Mouse (Mus musculus): ENCODE data around the gene Metrn.

Metrn gene

DNA sequence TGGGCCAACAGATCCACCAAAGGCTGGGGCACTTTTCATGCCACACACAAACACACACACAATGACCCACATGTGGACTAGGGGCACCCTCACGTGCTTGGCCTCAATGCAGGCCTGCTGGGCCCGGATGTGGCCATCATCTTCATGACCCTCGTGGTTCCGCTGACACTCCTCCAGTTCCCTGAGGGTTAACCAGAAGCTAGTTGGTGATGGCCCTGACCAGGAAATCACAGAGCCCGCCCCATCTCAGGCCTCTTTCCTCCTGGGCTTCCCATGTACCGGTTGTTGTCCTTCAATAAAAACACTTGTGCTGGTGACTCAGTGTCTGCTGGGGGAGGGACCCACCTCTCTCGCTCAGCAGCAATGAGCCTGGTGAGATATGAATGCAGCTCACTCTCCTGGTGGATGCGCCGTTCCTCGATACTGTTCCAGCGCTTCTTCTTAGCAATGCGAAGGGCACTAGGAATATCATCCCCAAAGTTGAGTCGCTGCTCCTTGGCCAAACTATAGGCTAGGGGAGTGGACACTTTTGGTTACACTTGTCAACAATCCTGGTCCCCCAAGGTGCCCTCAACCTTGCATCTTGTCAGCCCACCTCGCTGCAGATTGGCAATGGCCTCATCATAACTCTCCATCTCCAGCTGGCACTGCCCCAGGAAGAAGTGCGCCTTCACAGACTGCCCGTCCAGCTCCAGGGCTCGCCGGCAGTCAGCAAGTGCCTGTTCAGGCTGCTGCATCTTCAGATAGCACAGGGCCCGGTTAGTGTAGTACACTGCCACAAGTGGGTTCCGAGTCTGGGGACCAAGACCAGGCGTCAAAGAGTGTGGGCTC lies 34.7 kb upstream of the Metrn start:
- peak in 1 of 2 experiments; percentile 41 for DNase-seq (ENCODE audit: low spot score in 2 of 2)

DNA sequence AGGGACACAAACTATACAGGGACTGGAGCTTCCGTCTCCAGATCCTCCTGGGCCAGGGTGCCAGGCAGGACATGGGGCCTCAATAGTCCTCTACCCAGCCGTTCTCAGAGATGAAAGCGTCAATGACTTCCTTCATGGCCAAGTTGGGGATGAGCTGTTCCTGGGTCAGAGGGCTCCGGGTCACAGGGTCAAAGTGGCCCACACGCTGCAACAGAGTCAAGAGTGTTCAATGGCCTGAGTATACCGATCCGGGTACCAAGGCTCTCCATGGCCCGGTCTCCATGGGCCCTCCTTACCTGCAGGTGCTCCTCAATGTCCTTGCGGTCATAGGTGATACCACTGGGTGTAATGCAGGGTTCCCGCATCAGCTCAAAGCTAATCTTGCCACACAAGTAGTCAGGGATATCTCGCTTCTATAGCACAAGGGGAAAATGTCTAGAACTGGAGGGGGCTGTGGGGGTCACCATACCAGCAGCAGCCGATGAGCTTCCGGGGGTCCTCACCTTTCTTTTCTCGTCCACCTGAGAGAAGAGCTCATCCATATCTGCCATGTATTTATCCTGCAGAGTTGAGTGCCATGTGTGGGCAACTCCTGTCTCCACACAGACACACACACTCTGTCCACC lies 34.0 kb upstream of the Metrn start:
- no peak for DNase-seq (ENCODE audit: low spot score in 2 of 2)

DNA sequence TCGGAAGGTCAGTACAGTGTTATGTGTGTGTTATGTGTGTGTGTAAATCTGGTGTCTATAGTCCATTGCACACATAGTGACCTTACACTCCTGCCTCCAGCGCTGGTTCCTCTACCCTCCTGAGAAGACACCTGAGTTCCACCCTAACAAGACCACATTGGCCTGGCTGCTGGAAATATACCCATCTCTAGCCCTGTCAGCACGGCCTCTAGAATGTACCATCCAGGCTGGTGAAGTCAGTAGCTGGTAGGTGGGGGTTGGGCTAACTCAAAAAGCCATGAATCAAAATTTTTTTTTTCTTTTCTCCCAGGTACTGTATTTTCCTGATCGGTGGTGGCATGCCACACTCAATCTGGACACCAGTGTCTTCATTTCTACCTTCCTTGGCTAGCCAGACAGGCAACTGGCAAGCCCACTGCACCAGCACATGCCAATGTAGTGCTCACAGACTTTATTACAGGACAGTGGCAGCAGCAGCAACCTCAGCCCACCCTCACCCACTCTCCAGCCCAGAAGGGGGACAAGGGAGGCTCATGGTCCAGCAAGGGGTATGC lies 33.3 kb upstream of the Metrn start:
- no peak for DNase-seq (ENCODE audit: low spot score in 2 of 2)

DNA sequence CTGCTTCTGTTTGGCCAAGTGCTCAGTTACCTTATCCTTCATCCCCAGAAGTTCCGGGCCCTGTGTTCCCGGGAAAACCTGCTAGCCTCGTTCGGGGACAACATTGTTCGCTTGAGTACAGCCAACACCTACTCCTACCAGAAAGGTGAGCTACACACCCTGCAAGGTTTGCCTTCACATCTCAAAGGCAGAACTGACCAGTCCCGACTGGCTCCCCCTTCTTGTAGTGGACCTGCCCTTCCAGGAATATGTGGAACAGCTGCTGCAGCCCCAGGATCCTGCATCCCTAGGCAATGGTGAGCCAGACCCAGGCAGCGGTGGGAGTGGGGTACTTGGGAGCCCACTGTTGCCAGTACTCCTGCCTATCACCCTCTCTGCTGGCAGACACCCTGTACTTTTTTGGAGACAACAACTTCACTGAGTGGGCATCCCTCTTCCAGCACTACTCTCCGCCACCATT lies 32.7 kb upstream of the Metrn start:
- no peak for DNase-seq (ENCODE audit: low spot score in 2 of 2)

DNA sequence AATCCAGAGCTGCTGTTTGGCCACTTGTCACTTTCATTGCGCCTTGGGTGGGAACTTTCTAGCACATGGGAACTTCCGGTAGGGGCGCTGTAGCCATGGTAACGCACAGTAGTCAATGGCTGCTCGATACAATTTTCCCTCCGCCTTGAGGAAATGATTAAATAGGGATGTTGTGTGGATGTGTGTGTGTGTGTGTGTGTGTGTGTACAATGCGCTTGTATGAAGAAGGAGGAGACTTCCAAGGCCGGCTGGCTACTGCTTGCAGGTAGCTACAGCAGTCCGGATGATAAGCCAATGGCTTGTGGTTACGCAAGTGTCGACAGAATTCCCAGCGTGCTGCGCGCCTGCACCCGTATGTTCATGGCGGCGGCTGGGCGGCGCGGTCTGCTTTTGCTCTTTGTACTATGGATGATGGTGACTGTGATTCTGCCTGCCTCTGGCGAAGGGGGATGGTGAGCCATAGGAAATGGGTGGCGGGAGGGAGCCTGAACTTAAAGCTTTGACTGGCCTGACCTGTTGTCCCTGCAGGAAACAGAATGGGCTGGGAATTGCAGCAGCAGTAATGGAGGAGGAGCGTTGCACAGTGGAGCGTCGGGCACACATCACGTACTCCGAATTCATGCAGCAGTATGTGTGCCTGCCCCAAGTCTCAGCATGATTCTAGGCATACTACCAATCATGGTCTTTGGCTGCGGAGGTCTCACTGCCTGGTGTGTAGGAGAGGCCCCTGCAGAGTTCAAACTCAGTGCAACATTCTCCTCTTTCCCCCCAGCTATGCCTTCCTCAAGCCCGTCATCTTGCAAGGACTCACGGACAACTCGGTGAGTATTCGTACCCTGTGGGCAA lies 32.0 kb upstream of the Metrn start, which contains the start of gene Jmjd8:
TSS of gene Jmjd8 (plus strand) at position 156 of the 846 bp plus-strand sequence.
- peak; percentile 69 to 83 for DNase-seq (ENCODE audit: low spot score in 2 of 2)

DNA sequence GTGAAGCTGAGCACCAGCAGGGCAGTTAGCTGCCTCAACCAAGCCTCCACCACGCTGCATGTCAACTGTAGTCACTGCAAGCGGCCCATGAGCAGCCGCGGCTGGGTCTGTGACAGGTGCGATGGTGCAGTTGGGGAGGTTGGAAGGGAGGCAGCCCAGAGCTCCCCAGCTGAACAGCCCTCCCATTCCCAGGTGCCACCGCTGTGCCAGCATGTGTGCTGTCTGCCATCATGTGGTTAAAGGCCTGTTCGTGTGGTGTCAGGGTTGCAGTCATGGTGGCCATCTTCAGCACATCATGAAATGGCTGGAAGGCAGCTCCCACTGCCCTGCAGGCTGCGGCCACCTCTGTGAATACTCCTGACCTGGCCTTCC lies 31.3 kb upstream of the Metrn start:
- no peak for DNase-seq (ENCODE audit: low spot score in 2 of 2)

DNA sequence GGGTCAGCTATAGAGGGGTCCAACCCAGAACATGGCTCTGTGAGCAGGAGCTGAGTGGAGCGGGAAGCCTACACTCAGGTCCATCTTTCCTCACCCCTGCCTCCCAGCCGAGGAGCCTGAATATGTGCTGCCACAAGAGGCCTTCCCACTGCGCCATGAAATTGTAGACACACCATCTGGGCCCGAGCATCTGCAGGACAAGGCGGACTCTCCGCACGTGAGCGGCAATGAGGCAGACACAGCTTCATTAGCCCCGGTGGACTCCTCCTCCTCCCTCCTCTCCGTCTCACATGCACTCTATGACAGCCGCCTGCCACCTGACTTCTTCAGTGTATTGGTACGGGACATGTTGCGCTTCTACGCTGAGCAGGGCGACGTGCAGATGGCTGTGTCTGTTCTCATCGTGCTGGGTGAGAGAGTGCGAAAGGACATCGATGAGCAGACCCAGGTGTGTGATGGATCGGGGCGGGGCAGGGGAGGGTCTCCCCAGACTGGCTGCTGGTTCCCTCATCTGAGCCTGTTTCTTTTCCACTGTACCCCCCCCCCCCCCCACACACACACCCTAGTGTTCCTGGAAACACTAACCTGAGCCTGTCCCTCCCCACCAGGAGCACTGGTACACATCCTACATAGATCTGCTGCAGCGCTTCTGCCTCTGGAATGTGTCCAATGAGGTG lies 30.7 kb upstream of the Metrn start:
- no peak for DNase-seq (ENCODE audit: low spot score in 2 of 2)

DNA sequence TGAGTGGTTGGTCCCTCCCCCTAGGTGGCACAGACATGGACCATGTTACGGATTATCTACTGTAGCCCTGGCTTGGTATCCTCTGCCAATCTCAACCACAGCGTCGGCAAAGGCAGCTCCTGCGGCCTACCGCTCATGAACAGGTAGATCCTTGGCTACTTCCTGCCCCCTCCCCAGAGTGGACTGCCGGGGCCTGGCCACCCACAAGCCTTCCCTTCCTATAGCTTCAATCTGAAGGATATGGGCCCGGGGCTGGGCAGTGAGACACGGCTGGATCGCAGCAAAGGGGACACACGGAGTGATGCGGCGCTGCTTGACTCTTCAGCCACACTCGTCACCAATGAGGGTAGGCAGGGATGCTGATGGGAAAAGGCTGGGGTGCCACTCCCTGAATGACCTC lies 30.1 kb upstream of the Metrn start:
- no peak for DNase-seq (ENCODE audit: low spot score in 2 of 2)

DNA sequence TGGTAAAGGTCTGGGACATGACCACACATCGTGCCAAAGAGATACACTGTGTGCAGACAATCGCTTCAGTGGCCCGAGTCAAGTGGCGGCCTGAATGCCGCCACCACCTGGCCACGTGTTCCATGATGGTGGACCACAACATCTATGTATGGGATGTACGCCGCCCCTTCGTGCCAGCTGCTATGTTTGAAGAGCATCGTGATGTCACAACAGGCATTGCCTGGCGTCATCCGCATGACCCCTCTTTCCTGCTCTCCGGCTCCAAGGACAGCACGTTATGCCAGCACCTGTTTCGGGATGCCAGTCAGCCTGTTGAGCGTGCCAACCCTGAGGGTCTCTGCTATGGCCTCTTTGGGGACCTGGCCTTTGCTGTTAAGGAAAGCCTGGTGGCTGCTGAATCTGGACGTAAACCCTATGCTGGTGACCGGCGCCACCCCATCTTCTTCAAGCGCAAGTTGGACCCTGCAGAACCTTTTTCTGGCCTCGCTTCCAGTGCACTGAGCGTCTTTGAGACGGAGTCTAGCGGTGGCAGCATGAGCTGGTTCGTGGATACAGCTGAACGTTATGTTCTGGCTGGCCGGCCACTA lies 29.1 kb upstream of the Metrn start:
- no peak for DNase-seq (ENCODE audit: low spot score in 2 of 2)

DNA sequence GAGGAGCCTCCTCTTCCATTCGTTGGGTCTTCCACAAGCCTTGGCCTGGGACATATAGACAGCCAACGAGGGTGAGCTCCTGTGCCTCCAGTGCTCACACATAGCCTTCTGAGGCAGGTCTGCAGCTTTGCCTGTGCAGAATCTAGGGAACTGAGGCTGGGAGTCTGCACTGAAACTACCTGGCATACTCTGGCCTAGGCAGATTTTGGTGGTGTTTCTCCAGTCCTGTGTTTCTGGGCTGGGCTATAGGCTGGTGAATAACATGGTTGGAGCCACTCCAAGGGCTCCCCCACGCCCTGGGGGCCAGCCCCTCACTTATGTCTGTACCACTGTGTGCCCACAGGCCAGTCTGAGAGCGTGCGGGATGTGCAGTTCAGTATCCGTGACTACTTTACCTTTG lies 28.4 kb upstream of the Metrn start:
- no peak for DNase-seq (ENCODE audit: low spot score in 2 of 2)

DNA sequence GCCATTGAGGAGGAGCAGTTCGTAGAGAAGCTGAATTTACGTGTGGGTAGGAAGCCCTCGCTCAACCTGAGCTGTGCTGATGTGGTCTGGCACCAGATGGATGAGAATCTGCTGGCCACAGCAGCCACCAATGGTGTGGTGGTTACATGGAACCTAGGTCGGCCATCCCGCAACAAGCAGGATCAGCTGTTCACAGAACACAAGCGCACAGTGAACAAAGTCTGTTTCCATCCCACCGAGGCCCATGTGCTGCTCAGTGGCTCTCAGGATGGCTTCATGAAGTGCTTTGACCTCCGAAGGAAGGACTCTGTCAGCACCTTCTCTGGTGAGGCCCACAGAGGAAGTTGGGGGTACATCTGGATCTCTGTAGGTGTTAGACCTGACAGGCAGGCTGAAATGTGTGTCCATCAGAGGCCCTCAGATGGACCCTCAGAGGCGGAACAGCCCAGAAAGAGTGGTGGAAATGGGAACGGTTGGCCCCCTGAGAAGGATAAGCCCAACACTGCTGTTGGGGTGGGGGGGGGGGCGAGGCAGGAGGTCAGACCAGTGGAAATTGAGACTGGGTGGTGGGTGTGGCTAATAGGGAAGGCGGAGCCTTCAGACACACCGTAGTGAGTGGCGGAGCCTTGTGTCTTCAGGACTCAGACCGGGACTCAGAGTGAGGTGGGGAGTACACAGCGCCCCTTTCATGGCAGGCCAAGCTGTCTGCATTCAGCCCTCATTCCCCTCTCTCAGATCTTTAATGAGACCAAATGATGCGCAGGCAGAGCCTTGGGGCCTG lies 27.6 kb upstream of the Metrn start:
- DNase-seq (ENCODE audit: low spot score in 2 of 2), result no peak

DNA sequence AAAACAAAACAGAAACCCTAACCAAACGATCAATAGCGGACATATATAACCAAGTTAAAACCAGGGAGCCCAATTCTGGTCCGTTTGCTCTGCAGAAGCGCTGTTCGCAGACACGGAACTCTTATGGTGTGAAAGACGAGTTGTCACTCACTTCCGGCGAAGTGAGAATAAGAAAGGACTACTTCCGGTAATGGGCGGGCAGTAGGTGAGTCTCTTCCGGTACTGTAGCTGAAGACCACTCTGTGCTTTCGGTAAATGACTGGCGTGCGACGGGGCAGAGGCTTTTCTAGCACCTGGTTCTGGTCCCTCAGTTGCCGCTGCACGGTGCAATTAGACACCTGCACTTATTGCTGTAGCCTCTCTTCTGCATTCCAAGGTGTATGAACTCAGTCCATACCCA lies 26.5 kb upstream of the Metrn start, which contains the start of gene Wdr24:
TSS of gene Wdr24 (plus strand) at position 176 of the 400 bp plus-strand sequence.
- DNase-seq (ENCODE audit: low spot score in 2 of 2), result peak; percentile 77 to 84

DNA sequence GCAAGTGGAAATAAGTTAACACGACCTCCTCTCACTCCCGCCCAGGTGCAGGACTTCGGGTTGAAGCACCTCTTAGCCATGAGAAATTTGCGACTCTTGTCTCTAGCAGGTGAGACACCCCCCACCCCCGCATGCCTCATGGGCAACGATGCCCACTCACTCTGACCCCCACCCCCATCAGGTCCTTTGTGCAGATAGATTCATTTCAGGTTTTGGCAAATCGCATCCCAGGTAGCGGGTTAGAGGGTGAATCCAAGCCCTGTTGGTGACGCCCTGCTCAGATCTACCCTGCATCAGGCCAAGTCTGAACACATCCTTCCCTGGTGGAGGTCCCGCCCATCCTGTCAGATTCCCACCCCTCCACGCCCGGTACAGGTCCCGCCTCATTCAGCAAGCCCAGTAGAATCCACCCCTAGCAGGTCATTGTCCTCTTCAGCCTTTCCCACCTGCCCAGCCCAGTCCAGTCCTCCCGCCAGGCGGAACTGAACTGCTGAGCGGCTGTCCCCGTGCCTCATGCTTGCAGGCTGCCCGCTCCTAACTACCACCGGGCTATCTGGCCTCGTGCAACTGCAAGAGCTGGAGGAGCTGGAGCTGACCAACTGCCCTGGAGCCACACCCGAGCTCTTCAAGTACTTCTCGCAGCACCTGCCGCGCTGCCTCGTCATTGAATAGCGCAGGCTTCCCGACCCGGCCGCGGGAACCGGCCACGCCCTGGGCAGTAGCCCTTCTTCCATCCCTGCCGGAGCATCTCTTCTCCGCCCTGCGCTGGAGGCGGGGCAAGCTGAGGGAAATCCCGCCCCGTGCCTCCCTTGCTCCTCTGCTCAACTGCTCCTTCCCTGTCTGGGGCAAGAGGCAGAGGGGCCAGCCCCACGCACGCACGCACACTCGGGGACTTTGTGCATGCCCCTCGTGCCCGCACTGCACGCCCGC lies 22.2 kb upstream of the Metrn start:
- DNase-seq (ENCODE audit: low spot score in 2 of 2), result peak; percentile 24 to 65

DNA sequence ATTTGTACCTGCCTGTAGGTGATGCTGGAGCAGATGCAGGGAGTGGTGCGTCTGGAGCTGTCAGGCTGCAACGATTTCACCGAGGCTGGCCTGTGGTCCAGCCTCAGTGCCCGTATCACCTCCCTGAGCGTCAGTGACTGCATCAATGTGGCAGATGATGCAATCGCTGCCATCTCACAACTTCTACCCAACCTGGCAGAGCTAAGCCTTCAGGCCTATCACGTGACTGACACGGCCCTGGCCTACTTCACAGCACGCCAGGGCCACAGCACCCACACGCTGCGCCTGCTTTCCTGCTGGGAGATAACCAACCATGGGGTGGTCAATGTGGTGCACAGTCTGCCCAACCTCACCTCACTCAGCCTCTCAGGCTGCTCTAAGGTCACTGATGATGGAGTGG lies 20.7 kb upstream of the Metrn start:
- no peak for DNase-seq (ENCODE audit: low spot score in 2 of 2)

DNA sequence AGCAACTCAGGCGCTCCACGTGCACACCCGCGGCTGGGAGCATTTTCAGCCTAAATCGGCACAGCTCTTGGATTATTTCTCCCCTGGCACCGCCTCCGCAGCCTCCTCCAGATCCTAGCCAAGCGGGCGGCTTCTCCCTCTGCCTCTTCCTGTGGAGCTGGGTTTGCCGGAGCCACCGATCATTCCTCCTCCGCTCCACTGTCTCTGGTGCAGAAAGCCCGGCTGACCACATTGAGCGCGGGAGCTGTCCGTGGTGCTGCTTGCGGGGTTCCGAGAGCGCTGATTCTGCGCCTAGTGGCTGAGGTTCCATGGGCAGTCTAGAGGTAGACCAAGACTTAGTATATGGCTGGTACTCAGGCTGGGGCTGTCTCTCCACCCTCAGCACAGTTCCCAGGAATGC lies 16.5 kb upstream of the Metrn start:
- peak; percentile 78 to 94 for DNase-seq (ENCODE audit: low spot score in 2 of 2)

DNA sequence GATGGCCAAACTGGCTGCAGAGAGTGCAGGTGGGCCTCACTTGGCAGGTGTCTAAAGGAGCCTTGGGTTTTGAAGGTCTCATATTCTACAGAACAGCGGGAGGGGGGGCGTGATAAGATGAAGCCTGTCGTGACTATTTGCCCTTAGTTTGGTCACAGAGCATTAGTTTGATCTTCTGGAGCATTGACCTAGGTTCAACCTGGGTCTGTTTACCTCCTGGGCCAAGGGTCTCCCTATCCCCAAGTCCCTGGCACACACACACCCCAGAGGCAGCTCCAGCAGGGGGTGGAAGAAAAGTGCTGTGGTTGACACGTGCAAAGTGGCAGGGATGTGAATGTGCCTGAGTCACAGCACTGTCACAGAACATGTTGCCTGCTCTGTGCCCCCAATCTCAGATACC lies 14.0 kb upstream of the Metrn start:
- DNase-seq (ENCODE audit: low spot score in 2 of 2), result no peak

DNA sequence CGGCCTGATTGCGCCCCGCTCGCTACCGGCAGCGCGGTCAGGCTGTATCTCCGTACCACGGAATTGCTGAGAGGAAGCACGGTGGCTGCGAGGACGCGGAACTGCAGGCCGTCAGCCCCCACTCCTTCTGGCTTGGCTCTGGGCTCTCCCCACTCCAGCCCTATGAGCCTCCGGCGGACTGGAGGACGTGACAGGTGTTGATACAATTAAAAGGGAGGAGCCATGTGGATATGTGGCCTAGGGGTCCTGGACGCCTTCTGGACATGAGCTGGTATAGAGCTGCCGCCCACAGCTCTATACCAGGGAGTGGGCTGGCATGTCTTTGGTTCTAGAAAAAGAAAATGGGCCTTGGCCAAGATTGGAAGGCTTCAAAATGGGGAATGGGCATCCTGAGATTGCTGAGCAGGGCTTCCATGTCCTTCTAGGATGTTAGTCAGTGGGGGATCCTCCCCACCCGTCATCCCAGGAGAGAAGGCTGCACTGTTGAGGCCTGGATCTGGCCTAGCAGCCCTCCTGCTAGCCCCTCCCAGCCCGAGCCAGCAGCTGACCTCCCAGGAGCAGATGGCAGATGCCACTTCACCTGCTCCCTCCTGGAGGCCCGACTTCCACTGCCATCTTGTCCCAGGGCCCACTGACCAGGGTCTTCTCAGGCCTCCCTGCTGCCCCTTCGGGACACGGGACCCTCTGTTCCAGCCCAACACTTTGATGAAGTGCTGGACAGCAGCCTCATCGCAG lies 12.8 kb upstream of the Metrn start:
- DNase-seq (ENCODE audit: low spot score in 2 of 2), result no peak

Measured in spleen, postnatal 4 days (tissue).